Mouse (Mus musculus): ENCODE measurements around the gene Pip5k1c. TPM values are rescaled to one million over a fixed set of nuclear protein-coding genes. Genes with fewer than 3 reads are reported as not detected.

The Pip5k1c gene
- polyA plus RNA-seq, 1 experiment from 2014 or later = 58.5 TPM

Small RNA genes within 50 kb of the gene (microRNA-seq; reads per million reads assigned to microRNA genes)
- 8.5 reads per million, percentile 25 among the genes with 10 or more reads in this experiment for gene Mir3057

Other genes with a start within 250 kb of the Pip5k1c start
- 227 and 231 TPM in 2 replicates for gene Sgta, start 232.8 kb upstream of the Pip5k1c start, polyA plus RNA-seq (2015; fragmentation: Nextera tagmentation; extraction: Ambion mirVana)
- 58.4 and 62.0 TPM in 2 replicates for gene Thop1, start 222.9 kb upstream of the Pip5k1c start, polyA plus RNA-seq (2015; fragmentation: Nextera tagmentation; extraction: Ambion mirVana)
- gene Creb3l3, start 194.1 kb upstream of the Pip5k1c start, polyA plus RNA-seq (2015; fragmentation: Nextera tagmentation; extraction: Ambion mirVana) = 0.18 and 0.60 TPM in 2 replicates
- gene Map2k2, start 187.0 kb upstream of the Pip5k1c start, polyA plus RNA-seq (2015; fragmentation: Nextera tagmentation; extraction: Ambion mirVana) = 192 and 197 TPM in 2 replicates
- gene Zbtb7a, start 157.7 kb upstream of the Pip5k1c start, polyA plus RNA-seq (2015; fragmentation: Nextera tagmentation; extraction: Ambion mirVana) = 22.5 and 22.6 TPM in 2 replicates
- 62.2 and 62.3 TPM in 2 replicates for gene Pias4, start 125.0 kb upstream of the Pip5k1c start, polyA plus RNA-seq (2015; fragmentation: Nextera tagmentation; extraction: Ambion mirVana)
- gene Eef2, start 116.3 kb upstream of the Pip5k1c start, polyA plus RNA-seq (2015; fragmentation: Nextera tagmentation; extraction: Ambion mirVana) = 577 and 592 TPM in 2 replicates
- gene Dapk3, start 110.0 kb upstream of the Pip5k1c start, polyA plus RNA-seq (2015; fragmentation: Nextera tagmentation; extraction: Ambion mirVana) = 53.4 and 53.7 TPM in 2 replicates
- not detected in 2 replicates for gene 4930442H23Rik, start 109.1 kb upstream of the Pip5k1c start, polyA plus RNA-seq (2015; fragmentation: Nextera tagmentation; extraction: Ambion mirVana)
- gene Nmrk2, start 90.9 kb upstream of the Pip5k1c start, polyA plus RNA-seq (2015; fragmentation: Nextera tagmentation; extraction: Ambion mirVana) = 0.18 and 0.26 TPM in 2 replicates
- gene Atcay, start 62.1 kb upstream of the Pip5k1c start, polyA plus RNA-seq (2015; fragmentation: Nextera tagmentation; extraction: Ambion mirVana) = 0.20 and 0.43 TPM in 2 replicates
- 11.5 and 11.6 TPM in 2 replicates for gene Zfr2, start 59.8 kb upstream of the Pip5k1c start, polyA plus RNA-seq (2015; fragmentation: Nextera tagmentation; extraction: Ambion mirVana)
- gene Matk, start 40.0 kb upstream of the Pip5k1c start, polyA plus RNA-seq (2015; fragmentation: Nextera tagmentation; extraction: Ambion mirVana) = 4.7 and 5.4 TPM in 2 replicates
- gene Mrpl54, start 26.0 kb upstream of the Pip5k1c start, polyA plus RNA-seq (2015; fragmentation: Nextera tagmentation; extraction: Ambion mirVana) = 206 and 213 TPM in 2 replicates
- gene Apba3, start 26.0 kb upstream of the Pip5k1c start, polyA plus RNA-seq (2015; fragmentation: Nextera tagmentation; extraction: Ambion mirVana) = 63.3 and 63.5 TPM in 2 replicates
- 2.6 and 2.9 TPM in 2 replicates for gene Tjp3, start 1.4 kb upstream of the Pip5k1c start, polyA plus RNA-seq (2015; fragmentation: Nextera tagmentation; extraction: Ambion mirVana)
- gene Cactin, start 28.1 kb downstream of the Pip5k1c start, polyA plus RNA-seq (2015; fragmentation: Nextera tagmentation; extraction: Ambion mirVana) = 41.8 and 42.3 TPM in 2 replicates
- gene Tbxa2r, start 35.8 kb downstream of the Pip5k1c start, polyA plus RNA-seq (2015; fragmentation: Nextera tagmentation; extraction: Ambion mirVana) = 5.2 and 7.8 TPM in 2 replicates
- gene Gipc3, start 50.3 kb downstream of the Pip5k1c start, polyA plus RNA-seq (2015; fragmentation: Nextera tagmentation; extraction: Ambion mirVana) = 0.06 TPM in 1 of 2 replicates, not detected in the other
- gene Hmg20b, start 57.5 kb downstream of the Pip5k1c start, polyA plus RNA-seq (2015; fragmentation: Nextera tagmentation; extraction: Ambion mirVana) = 106 and 109 TPM in 2 replicates
- gene Mfsd12, start 64.5 kb downstream of the Pip5k1c start, polyA plus RNA-seq (2015; fragmentation: Nextera tagmentation; extraction: Ambion mirVana) = 12.2 and 13.6 TPM in 2 replicates
- gene 4930404N11Rik, start 72.9 kb downstream of the Pip5k1c start, polyA plus RNA-seq (2015; fragmentation: Nextera tagmentation; extraction: Ambion mirVana) = 0.97 and 1.0 TPM in 2 replicates
- gene Fzr1, start 85.6 kb downstream of the Pip5k1c start, polyA plus RNA-seq (2015; fragmentation: Nextera tagmentation; extraction: Ambion mirVana) = 111 and 112 TPM in 2 replicates
- gene Dohh, start 91.5 kb downstream of the Pip5k1c start, polyA plus RNA-seq (2015; fragmentation: Nextera tagmentation; extraction: Ambion mirVana) = 72.7 and 79.4 TPM in 2 replicates
- 3.3 and 4.0 TPM in 2 replicates for gene Gm48551, start 91.5 kb downstream of the Pip5k1c start, polyA plus RNA-seq (2015; fragmentation: Nextera tagmentation; extraction: Ambion mirVana)
- gene Gm48552, start 96.0 kb downstream of the Pip5k1c start, polyA plus RNA-seq (2015; fragmentation: Nextera tagmentation; extraction: Ambion mirVana) = 1.7 and 1.9 TPM in 2 replicates
- 4.2 and 4.7 TPM in 2 replicates for gene Smim24, start 100.1 kb downstream of the Pip5k1c start, polyA plus RNA-seq (2015; fragmentation: Nextera tagmentation; extraction: Ambion mirVana)
- 77.2 and 82.8 TPM in 2 replicates for gene Nfic, start 162.7 kb downstream of the Pip5k1c start, polyA plus RNA-seq (2015; fragmentation: Nextera tagmentation; extraction: Ambion mirVana)
- 1.6 TPM in 2 replicates for gene Celf5, start 189.7 kb downstream of the Pip5k1c start, polyA plus RNA-seq (2015; fragmentation: Nextera tagmentation; extraction: Ambion mirVana)
- 98.0 and 102 TPM in 2 replicates for gene Ncln, start 203.4 kb downstream of the Pip5k1c start, polyA plus RNA-seq (2015; fragmentation: Nextera tagmentation; extraction: Ambion mirVana)
- 0.28 and 0.53 TPM in 2 replicates for gene S1pr4, start 207.2 kb downstream of the Pip5k1c start, polyA plus RNA-seq (2015; fragmentation: Nextera tagmentation; extraction: Ambion mirVana)
- gene Gna15, start 231.3 kb downstream of the Pip5k1c start, polyA plus RNA-seq (2015; fragmentation: Nextera tagmentation; extraction: Ambion mirVana) = 1.6 and 1.9 TPM in 2 replicates

All from limb, embryonic 13.5 days (tissue).